Mouse (Mus musculus) splenic B cell, adult 2 months (primary cell): ENCODE measurements around the gene Slc3a2.
"Not testable (repeated sequence)": the region's sequence is repeated elsewhere in the genome, so short reads cannot be mapped to it uniquely, and the experiment has no call there.

ENCODE experiments used
- DNase-seq: peaks from one replicate; pipeline ENCODE4 v3.0.0-alpha.2; 2011; ENCODE audit warnings: low read depth, low spot score
- H3K27me3 ChIP-seq: 2 replicates; pipeline ENCODE4 v1.6.1; 2012; ENCODE audit warnings: mild to moderate bottlenecking, low read length, moderate library complexity, mixed read lengths; ENCODE audit not compliant: control insufficient read depth, poor library complexity, insufficient read depth, severe bottlenecking
- H3K36me3 ChIP-seq: 2 replicates; pipeline ENCODE4 v1.6.1; 2012; ENCODE audit warnings: mild to moderate bottlenecking, low read length, moderate library complexity, mixed read lengths; ENCODE audit not compliant: control insufficient read depth, poor library complexity, insufficient read depth, severe bottlenecking

Slc3a2 gene

DNA sequence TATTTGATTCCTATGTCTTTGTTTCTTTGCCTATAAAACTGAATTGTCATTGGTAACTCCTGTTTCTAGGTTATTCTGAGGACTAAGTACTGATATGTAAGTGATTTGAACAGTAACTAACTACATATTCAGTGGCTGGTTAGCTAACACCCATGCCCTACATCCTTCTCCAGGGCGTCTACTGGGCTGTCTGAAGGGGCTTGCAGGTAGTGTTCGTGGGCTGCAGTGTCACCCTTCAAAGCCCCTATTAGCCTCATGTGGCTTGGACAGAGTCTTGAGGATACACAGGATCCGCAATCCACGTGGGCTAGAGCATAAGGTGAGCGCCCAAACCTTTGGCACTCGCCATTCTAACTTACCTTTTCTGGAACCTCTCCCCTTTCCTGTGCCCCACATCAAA is 16.5 kb upstream of the Slc3a2 start:
- Histone ChIP-seq H3K27me3 (no peaks in the 10 kb centered on the region), H3K36me3 (peaks cover 17% of the 10 kb centered on the region; the same call in 1 of the 2 replicates)
- DNase-seq = no peak

DNA sequence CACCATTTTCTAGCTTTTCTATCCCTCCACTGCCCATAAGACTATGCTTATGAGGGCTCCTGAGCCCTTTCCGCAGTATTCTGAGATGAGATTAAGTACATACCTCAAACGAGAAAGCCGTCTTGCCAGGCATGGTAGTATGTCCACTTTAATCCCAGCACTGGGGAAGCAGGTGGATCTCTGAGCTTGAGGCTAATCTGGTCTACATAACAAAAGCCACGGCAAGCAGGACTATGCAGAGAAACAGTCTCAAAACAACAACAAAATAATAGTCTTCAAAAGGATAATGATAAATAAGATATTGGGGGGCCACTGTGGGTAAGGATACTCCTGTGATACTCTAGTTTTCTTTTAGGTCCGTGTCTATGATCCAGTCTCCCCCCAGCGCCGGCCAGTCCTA is 15.7 kb upstream of the Slc3a2 start:
- Histone ChIP-seq H3K36me3 (peaks cover 15% of the 10 kb centered on the region; the same call in 1 of the 2 replicates), H3K27me3 (no peaks in the 10 kb centered on the region)
- DNase-seq = no peak

DNA sequence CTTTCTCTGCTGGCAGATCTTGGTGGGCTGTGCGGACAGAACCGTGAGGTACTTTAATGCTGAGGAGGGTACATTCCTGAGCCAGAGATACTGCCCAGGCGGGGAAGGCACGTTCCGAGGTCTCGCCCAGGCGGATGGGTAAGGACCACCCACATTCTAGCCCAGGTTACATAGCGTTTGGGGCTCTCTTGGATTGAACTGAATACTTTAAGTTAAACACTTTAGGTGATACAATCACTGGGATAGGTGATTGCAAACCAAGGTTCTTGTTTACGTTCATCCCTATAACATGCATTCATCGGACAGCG is 12.9 kb upstream of the Slc3a2 start:
- DNase-seq = no peak
- no peaks in the 10 kb centered on the region for H3K27me3 ChIP-seq
- H3K36me3 ChIP-seq = peaks cover 13% of the 10 kb centered on the region; the same call in 1 of the 2 replicates

DNA sequence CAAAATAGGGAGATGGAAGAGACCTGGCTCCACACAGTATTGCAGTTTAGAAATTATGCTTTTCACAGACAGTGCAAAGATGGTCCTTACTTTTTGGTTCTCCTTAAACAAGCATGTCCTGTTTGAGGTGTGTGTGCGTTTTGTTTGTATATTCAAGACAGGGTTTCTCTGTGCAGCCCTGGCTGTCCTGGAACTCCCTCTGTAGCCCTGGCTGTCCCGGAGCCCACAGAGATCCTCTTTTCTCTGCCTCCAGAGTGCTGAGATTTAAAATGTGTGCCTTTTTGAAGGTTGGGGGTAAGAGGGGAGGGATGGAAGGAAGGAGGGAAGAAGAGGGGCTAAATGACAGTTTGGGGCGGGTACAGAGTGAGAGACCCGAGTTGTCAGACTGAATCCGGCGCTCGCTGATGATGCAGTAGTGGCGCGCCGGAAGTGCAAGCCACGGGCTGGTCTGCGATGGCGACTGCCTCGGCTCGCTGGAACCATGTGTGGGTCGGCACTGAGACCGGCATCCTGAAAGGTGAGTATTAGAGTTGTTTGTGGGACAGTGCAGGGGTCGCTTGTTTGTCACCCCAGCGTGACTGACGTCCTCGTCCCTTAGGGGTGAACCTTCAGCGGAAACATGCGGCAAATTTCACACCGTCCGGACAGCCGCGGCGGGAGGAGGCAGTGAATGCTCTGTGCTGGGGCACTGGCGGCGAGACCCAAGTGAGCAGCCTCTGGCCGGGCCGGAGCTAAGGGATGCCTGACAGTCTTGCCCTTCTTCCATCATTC is 12.4 kb upstream of the Slc3a2 start, which contains the start of gene Wdr74:
Gene Wdr74, plus strand, starts transcription at position 439 of the 771 bp plus-strand sequence.
- DNase-seq = peak; percentile 91
- Histone ChIP-seq H3K36me3 (peaks cover 13% of the 10 kb centered on the region; the same call in 1 of the 2 replicates), H3K27me3 (no peaks in the 10 kb centered on the region)

DNA sequence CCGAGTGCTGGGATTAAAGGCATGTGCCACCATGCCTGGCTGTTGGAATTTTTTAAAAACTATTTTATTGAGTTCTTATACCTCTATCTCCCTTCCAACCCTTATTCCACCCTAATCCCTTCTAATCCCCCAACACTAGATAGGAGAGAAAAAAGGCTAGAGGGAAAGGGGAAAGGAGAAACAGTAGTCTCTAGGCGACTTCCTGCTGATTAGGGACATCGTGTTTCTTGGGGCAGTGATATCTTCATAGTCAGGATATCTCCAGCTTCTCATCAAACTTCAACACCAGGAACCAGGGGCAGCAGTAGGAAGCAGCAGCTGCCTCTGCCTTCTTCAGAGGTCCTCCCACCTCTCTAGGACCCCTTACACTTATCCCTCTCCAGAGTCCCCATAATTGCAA is 11.2 kb upstream of the Slc3a2 start:
- DNase-seq = no peak
- Histone ChIP-seq H3K27me3 (no peaks in the 10 kb centered on the region), H3K36me3 (peaks cover 4% of the 10 kb centered on the region; the same call in 1 of the 2 replicates)

DNA sequence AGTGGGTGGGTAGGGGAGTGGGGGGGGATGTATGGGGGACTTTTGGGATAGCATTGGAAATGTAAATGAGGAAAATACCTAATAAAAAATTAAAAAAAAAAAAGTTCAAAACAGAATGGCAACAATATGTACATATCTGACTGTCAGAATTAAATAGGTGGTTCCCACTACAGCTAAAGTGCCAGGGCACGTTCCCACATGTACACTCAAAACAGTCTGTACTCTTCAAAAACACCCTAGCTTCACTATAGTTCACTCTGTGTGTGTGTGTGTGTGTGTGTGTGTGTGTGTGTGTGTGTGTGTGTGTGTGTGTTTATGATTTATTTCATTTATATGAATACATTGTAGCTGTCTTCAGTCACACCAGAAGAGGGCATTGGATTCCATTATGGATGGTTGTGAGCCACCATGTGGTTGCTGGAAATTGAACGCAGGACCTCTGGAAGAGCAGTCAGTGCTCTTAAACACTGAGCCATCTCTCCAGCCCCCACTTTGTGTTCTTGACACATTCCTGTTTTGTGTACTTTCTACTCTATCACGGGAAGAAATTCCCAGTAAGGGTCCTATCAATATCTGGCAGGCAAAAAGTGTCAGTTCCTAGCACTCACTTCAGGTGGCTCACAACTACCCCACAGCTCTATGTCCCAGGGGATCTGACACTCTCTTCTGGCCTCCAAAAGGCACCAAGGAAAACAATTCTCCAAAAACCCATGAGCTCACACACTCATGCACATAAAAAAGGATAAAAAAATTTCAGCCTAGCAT is 5.3 kb upstream of the Slc3a2 start:
- H3K36me3 ChIP-seq, DNase-seq, H3K27me3 ChIP-seq: not testable (repeated sequence)

DNA sequence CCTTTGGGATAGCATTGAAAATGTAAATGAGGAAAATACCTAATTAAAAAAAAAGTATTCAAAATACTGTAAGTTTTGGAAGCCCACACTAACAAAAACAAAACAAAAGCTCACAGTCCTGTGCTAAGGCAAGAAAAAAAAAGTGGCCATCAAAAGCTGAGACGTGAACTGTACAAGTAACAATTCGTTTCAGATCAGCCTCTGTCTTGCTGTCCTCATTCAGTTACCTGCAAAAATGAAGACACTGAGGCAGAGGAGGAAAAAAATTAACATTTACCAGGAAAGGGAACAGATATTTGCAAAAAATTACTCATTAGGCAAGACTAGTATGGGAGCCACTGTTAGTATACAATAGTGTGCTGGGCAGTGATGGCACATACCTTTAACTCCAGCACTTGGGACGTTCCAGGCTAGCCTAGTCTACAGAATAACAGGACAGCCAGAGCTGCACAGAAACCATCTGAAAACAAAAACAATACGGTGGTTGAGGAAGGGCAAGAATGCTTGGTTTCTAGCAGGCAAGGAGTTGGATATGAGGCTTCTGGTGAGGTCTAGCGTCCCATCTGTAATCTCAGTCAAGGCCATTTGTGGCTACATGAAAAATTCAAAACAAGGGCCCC is 4.4 kb upstream of the Slc3a2 start:
- peaks cover 10% of the 10 kb centered on the region for H3K36me3 ChIP-seq
- DNase-seq = no peak
- H3K27me3 ChIP-seq = no peaks in the 10 kb centered on the region

DNA sequence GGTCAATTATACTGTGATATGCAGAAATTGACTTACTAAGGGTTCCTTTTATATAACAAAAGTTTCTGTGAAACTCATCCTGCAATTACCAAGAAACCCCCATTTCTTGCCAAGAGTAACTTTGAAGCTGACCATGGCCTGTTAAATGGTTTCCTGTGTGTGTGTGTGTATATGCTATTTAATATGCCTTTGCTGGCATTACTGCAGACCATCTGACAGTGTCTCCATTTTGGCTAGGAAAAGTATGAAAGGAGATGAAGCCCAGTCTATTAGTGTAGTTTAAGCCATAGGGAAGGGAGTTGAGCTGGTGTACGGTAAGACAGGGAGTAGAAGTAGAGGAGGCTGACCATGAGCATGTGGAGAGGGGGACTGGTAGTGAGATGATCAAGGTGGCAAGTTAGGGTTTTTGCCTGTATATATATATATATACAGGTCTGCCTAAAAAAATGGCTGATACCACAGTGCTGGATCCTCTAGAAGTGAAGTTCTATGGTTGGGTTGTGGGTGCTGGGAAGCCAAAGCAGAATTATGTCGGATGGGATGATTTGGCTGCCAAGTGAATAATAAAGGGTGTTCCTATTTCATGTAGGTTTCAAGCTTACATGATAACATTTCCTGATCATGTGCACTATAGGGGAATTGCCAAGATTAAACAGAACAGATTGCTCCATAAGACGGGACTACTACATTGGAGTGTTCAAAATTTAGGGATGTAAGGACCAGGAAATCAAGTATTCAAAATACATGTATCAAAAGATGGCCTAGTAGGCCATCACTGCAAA is 3.6 kb upstream of the Slc3a2 start:
- Histone ChIP-seq H3K27me3 (no peaks in the 10 kb centered on the region), H3K36me3 (peaks cover 10% of the 10 kb centered on the region)
- no peak for DNase-seq

DNA sequence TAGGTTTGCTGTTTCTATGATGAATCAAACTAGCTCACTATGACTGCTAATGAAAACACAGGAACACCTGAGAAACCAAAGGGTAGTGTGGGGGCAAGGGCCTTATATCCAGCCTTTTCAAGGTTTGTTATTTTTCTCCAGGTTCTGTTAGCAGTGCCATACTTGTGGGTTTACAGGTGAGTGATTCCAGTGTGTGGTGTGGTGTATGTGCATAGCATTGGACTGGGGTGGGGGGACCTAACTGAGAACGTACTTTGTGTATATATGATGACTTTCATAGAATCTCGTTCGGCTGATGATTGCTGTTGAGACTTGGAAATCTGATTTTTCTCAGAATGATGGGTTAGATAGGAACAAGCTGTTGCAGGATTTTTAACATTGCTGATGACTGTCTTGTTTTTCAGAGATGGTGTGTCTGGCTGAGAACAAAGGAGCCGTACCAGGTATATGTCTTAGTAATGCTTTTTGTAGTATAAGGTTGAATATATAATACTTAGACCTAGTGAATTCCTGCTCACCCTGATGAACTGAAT is 2.0 kb upstream of the Slc3a2 start:
- Histone ChIP-seq H3K36me3 (peaks cover 10% of the 10 kb centered on the region), H3K27me3 (no peaks in the 10 kb centered on the region)
- DNase-seq = no peak

DNA sequence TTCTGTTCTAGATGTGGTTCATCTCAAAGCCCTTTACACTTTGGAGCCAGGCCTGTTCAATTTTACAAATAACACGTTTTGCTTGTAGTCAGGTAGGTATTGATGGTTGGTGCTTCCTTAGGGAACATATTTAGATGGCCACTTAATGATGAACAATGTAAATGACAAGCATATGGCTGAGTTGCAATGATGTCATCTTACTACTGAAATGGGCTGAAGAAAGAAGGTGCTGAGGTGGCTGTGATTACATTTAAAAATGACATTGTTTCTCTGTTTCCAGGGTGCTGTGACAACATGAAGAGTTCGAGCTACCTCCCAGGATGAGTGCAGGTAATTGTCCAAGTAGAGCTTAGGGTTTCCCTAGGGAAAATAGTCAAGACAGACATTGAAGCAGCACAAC is 1.2 kb upstream of the Slc3a2 start:
- no peaks in the 10 kb centered on the region for H3K27me3 ChIP-seq
- peaks cover 10% of the 10 kb centered on the region for H3K36me3 ChIP-seq
- no peak for DNase-seq

DNA sequence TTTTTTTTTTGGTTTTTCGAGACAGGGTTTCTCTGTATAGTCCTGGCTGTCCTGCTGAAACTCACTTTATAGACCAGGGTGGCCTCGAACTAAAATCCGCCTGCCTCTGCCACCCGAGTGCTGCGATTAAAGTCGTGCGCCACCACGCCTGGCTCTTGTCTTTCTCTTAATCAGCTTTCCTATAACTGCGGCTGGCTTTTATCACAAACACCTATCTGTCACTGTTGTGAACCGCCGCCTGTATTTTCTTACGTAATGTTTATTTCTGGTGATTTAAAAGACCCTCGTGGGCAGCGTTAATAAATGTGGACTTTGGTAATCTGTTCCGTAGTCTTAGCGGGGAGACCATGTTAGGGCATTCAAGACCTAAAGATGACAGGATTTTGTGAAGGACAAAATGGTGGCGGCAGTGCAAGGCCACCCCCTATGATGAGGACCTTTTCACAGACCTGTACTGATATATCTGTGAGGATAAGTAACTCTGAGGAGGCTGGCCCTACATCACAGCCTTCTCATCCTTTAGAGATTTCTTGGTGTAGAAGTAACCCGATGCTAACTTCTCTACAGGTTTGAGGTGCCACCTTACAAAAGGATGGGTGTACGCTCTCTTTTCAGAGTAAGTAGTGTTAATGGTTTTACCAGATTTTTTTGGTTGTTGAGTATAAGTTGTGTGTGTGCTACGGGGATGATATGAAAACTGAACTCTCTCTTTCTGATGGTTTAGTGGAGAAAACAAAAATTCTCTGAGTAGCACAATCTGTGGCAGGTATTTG is 591 bp upstream of the Slc3a2 start:
- Histone ChIP-seq H3K27me3 (no peaks in the 10 kb centered on the region), H3K36me3 (peaks cover 10% of the 10 kb centered on the region)
- DNase-seq = peak; percentile 45

DNA sequence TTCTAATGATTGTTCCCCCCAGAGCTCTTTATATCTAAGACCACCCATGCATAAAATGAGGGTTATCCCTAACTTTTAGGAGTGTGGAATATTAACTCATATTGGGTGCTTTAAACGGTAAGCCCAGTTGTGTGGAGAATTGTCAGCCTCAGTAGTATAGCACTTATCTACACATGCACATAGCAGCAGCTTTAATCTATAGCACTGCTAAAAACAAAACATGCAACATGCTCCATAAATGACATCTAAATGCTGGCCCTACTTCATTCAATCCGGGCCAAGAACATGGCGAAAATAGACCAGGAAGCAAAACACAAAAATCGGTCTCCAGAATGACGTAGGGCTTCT is 636 bp downstream of the Slc3a2 start:
- no peaks in the 10 kb centered on the region for H3K27me3 ChIP-seq
- no peak for DNase-seq

DNA sequence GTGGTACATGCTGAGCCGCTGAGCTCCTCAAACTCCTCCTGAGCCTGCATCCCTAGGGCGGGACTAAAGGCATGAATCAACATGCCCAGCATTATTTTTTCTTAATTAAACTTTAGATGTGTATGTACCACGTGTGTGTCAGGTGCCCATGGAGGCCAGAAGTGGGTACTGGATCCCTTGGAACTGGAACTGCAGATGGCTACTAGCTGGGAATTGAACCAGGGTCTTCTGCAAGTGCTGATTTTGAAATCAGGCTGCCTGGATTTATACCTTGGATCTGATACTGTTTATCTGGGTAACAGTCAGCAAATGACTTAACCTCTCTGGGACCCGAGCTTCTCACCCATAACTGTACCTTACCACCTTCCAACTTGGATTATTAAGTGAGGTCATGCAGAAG is 1.1 kb downstream of the Slc3a2 start:
- H3K27me3 ChIP-seq = no peaks in the 10 kb centered on the region
- DNase-seq = no peak
- H3K36me3 ChIP-seq = peaks cover 8% of the 10 kb centered on the region

More for the DNA sequence above, 636 bp downstream of the Slc3a2 start:
- H3K36me3 ChIP-seq = peaks cover 10% of the 10 kb centered on the region

DNA sequence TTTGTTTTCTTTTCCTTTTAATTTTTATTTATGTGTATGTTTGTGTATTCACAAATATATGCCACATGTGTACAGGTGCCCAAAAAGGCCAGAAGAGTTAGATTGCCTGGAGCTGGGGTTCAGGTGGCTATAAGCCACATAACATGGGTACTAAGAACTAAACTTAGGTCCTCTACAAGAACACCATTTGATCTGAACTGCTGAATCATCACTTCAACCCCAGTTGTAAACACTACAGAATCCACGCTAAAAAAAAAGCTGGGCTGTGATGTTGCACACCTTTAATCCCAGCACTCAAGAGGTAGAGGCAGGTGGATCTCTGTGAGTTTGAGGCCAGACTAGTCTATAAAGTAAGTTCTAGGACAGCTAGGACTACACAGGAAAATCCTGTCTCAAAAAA is 1.8 kb downstream of the Slc3a2 start:
- Histone ChIP-seq H3K27me3 (no peaks in the 10 kb centered on the region), H3K36me3 (peaks cover 6% of the 10 kb centered on the region)
- DNase-seq = no peak
